ENCODE assay signal across 15 mouse cellular contexts in genomic region chr9:10229716-10230115, GRCm38 (mm10).
A peak's percentile ranks its signal among the peaks of the same experiment; 100 is the strongest.
DNase-seq lines count a peak whose midpoint lies in the region; ATAC-seq and TF ChIP-seq lines count a peak whose summit lies in the region.
"Had no signal": no experiment of that assay in that cellular context is flagged by ENCODE, and none has a peak within 500 bp of the region (broad histone marks: within the 10 kb centered on the region; RNA-seq: fewer than 3 reads in every experiment).

No protein-coding gene starts in this region.

- no peak overlapping the region for H3K4me2 ChIP-seq in lung, embryonic 15.5 days
- H3K4me2 ChIP-seq: hindbrain, embryonic 15.5 days; limb, embryonic 12.5 days; midbrain, embryonic 15.5 days had no signal

- no peaks in the 10 kb centered on the region for H3K9me3 ChIP-seq in lung, embryonic 15.5 days
- H3K9me3 ChIP-seq: hindbrain, embryonic 15.5 days; limb, embryonic 12.5 days; midbrain, embryonic 15.5 days had no signal

- TF ChIP-seq CTCF in lung, adult 2 months (IDR thresholded peaks at IDR 0.05; ENCODE audit: insufficient read depth, low read length): no peak
- no peak for TF ChIP-seq CTCF in thymus, adult 2 months (IDR thresholded peaks at IDR 0.05; ENCODE audit: borderline replicate concordance, control insufficient read depth, extremely low read depth, insufficient read depth, low read length, poor library complexity)

- no peak overlapping the region for H3K4me3 ChIP-seq in lung, embryonic 15.5 days
- no peak overlapping the region for H3K4me3 ChIP-seq in lung, adult 2 months (replicated peaks; ENCODE audit: extremely low read depth, low read depth, low read length)
- no peak overlapping the region for H3K4me3 ChIP-seq in thymus, adult 2 months (ENCODE audit: control insufficient read depth, insufficient read depth, low read length)
- H3K4me3 ChIP-seq: gastrocnemius, adult 2 months; heart, adult 2 months; hindbrain, embryonic 15.5 days; limb, embryonic 12.5 days; midbrain, embryonic 15.5 days had no signal

- no peaks in the 10 kb centered on the region for H3K27me3 ChIP-seq in lung, embryonic 15.5 days
- H3K27me3 ChIP-seq in thymus, adult 2 months (ENCODE audit: control insufficient read depth, insufficient read depth, low read length): no peaks in the 10 kb centered on the region
- H3K27me3 ChIP-seq: hindbrain, embryonic 15.5 days; limb, embryonic 12.5 days; midbrain, embryonic 15.5 days had no signal

- DNase-seq in frontal cortex, adult 2 months (ENCODE audit: extremely low spot score in 1 of 2, low spot score in 1 of 2): peak; percentile 51
- DNase-seq in frontal cortex, postnatal 25 days (ENCODE audit: low spot score in 2 of 2): no peak
- no peak for DNase-seq in lung, adult 2 months
- peak; percentile 82 for DNase-seq in brain, adult 2 months (ENCODE audit: low read depth, low spot score)
- DNase-seq in lung, postnatal 36 days: peak; percentile 1
- DNase-seq in thymus, adult 2 months: no peak
- DNase-seq: cerebellum, postnatal 36 days; gastrocnemius, adult 2 months; heart, adult 2 months; kidney, adult 9 months had no signal

- 31% methylated on average over 2 of the region's 2 CpGs for WGBS in lung, embryonic 15.5 days
- 40% methylated on average over 2 of the region's 2 CpGs for WGBS in lung, adult 2 months
- WGBS in thymus, adult 2 months: 81% methylated on average over 2 of the region's 2 CpGs

- H3K9ac ChIP-seq in lung, embryonic 15.5 days: no peak overlapping the region
- H3K9ac ChIP-seq: hindbrain, embryonic 15.5 days; limb, embryonic 12.5 days; midbrain, embryonic 15.5 days had no signal

- ATAC-seq in lung, embryonic 15.5 days (ENCODE audit: borderline replicate concordance, extremely low read depth, low FRiP score, low TSS enrichment): peak; percentile 92
- ATAC-seq: midbrain, embryonic 15.5 days had no signal

- no peak overlapping the region for H3K27ac ChIP-seq in lung, embryonic 15.5 days
- H3K27ac ChIP-seq in thymus, adult 2 months (ENCODE audit: control insufficient read depth, insufficient read depth, low read length): no peak overlapping the region
- H3K27ac ChIP-seq: gastrocnemius, adult 2 months; heart, adult 2 months; hindbrain, embryonic 15.5 days; limb, embryonic 12.5 days; macrophage; midbrain, embryonic 15.5 days had no signal

- no peak for TF ChIP-seq POLR2A in lung, adult 2 months (IDR thresholded peaks at IDR 0.05; ENCODE audit: borderline replicate concordance, extremely low read depth, low read depth, low read length)
- no peak for TF ChIP-seq POLR2A in thymus, adult 2 months (IDR thresholded peaks at IDR 0.05; ENCODE audit: control insufficient read depth, extremely low read depth, insufficient read depth, low read length, poor library complexity)

- no peaks in the 10 kb centered on the region for H3K36me3 ChIP-seq in lung, embryonic 15.5 days
- H3K36me3 ChIP-seq in thymus, adult 2 months (ENCODE audit: control insufficient read depth, insufficient read depth, low read length): no peaks in the 10 kb centered on the region
- H3K36me3 ChIP-seq: hindbrain, embryonic 15.5 days; limb, embryonic 12.5 days; midbrain, embryonic 15.5 days had no signal

- H3K4me1 ChIP-seq in lung, embryonic 15.5 days: no peaks in the 10 kb centered on the region
- H3K4me1 ChIP-seq in lung, adult 2 months (ENCODE audit: control insufficient read depth, insufficient read depth, low read length): no peaks in the 10 kb centered on the region
- H3K4me1 ChIP-seq in thymus, adult 2 months (replicated peaks; ENCODE audit: control insufficient read depth, insufficient read depth, low read length): no peaks in the 10 kb centered on the region
- H3K4me1 ChIP-seq: hindbrain, embryonic 15.5 days; limb, embryonic 12.5 days; midbrain, embryonic 15.5 days had no signal

Comparison
In these comparisons a context has a peak if more than half of its experiments do, and no peak if none do; other contexts are left out.
1. DNase-seq: peak in frontal cortex, adult 2 months (2 of 2), brain, adult 2 months (single experiment) and lung, postnatal 36 days (single experiment); none in frontal cortex, postnatal 25 days (0 of 2), lung, adult 2 months (single experiment) and thymus, adult 2 months (single experiment).